Mouse (Mus musculus): Measurements from ENCODE around the gene Rap1gap2. TPM values are rescaled to one million over a fixed set of nuclear protein-coding genes. Genes with fewer than 3 reads are reported as not detected.
A peak's percentile ranks its signal among the peaks of the same experiment; 100 is the strongest.

Gene Rap1gap2
- 3.5 and 3.8 TPM in 2 replicates for polyA plus RNA-seq (2015; fragmentation: Nextera tagmentation; extraction: Ambion mirVana)

- DNase-seq (ENCODE audit: low spot score): no peak
Measured at GRCm38 (mm10) chr11:74610545-74611176, at the start of gene Rap1gap2. Gene Rap1gap2, minus strand, starts transcription at chr11:74610915.

GRCm38 (mm10) chr11:74660336-74660735 is 49.6 kb upstream of the Rap1gap2 start:
- no peak for DNase-seq (ENCODE audit: low spot score)

- no peak for DNase-seq (ENCODE audit: low spot score)
Measured at GRCm38 (mm10) chr11:74655941-74656340, 45.2 kb upstream of the Rap1gap2 start.

GRCm38 (mm10) chr11:74653385-74653784 is 42.7 kb upstream of the Rap1gap2 start:
- DNase-seq (ENCODE audit: low spot score): no peak

GRCm38 (mm10) chr11:74652791-74653191 is 42.1 kb upstream of the Rap1gap2 start:
- DNase-seq (ENCODE audit: low spot score): no peak

- no peak for DNase-seq (ENCODE audit: low spot score)
Measured at GRCm38 (mm10) chr11:74650576-74651100, 39.9 kb upstream of the Rap1gap2 start.

- peak; percentile 24 for DNase-seq (ENCODE audit: low spot score)
Measured at GRCm38 (mm10) chr11:74649647-74650551, 39.2 kb upstream of the Rap1gap2 start.

GRCm38 (mm10) chr11:74649095-74649646 is 38.5 kb upstream of the Rap1gap2 start, which contains the start of gene Cluh:
Gene Cluh, plus strand, starts transcription at chr11:74649495.
- DNase-seq (ENCODE audit: low spot score): peak; percentile 96

- no peak for DNase-seq (ENCODE audit: low spot score)
Measured at GRCm38 (mm10) chr11:74648676-74649075, 38.0 kb upstream of the Rap1gap2 start.

- DNase-seq (ENCODE audit: low spot score): no peak
Measured at GRCm38 (mm10) chr11:74647966-74648365, 37.3 kb upstream of the Rap1gap2 start.

GRCm38 (mm10) chr11:74639628-74640027 is 28.9 kb upstream of the Rap1gap2 start:
- DNase-seq (ENCODE audit: low spot score): no peak

GRCm38 (mm10) chr11:74638791-74639411 is 28.2 kb upstream of the Rap1gap2 start:
- DNase-seq (ENCODE audit: low spot score): no peak

- DNase-seq (ENCODE audit: low spot score): peak; percentile 74
Measured at GRCm38 (mm10) chr11:74637971-74638790, 27.5 kb upstream of the Rap1gap2 start.

- DNase-seq (ENCODE audit: low spot score): no peak
Measured at GRCm38 (mm10) chr11:74637486-74637885, 26.8 kb upstream of the Rap1gap2 start.

- DNase-seq (ENCODE audit: low spot score): peak; percentile 68
Measured at GRCm38 (mm10) chr11:74634490-74635275, 24.0 kb upstream of the Rap1gap2 start.

GRCm38 (mm10) chr11:74631880-74632789 is 21.4 kb upstream of the Rap1gap2 start:
- DNase-seq (ENCODE audit: low spot score): no peak

- DNase-seq (ENCODE audit: low spot score): no peak
Measured at GRCm38 (mm10) chr11:74627481-74627880, 16.8 kb upstream of the Rap1gap2 start.

GRCm38 (mm10) chr11:74625333-74625732 is 14.6 kb upstream of the Rap1gap2 start:
- DNase-seq (ENCODE audit: low spot score): no peak
